Mouse (Mus musculus) heart, embryonic 15.5 days (tissue): ENCODE measurements at regions not wholly inside any gene's neighbourhood (a gene's known extent, or its start where the extent isn't known, plus 50 kb on each side); places are given as distances from the start of the nearest gene placed in this dataset. TPM values are rescaled to one million over a fixed set of nuclear protein-coding genes. Genes with fewer than 3 reads are reported as not detected.

Experiments
- ATAC-seq: fragments of 200-750 bp; cut with Nextera tagmentation; replicated peaks from 2 replicates; pipeline ENCODE4 v1.8.0; 2017; ENCODE audit warnings: low read depth, moderate TSS enrichment; ENCODE audit not compliant: insufficient number of reproducible peaks, insufficient read depth, low FRiP score
- H3K27ac ChIP-seq: fragments of 300-500 bp; sonication (generic); 2 replicates; pipeline ENCODE4 v1.5.1; 2015; ENCODE audit warnings: mild to moderate bottlenecking, inconsistent platforms
- H3K27me3 ChIP-seq: fragments of 300-500 bp; sonication (generic); 2 replicates; pipeline ENCODE4 v1.6.1; 2015; ENCODE audit warnings: inconsistent platforms
- H3K36me3 ChIP-seq: fragments of 300-500 bp; sonication (generic); 2 replicates; pipeline ENCODE4 v1.6.1; 2015; ENCODE audit warnings: mild to moderate bottlenecking, inconsistent platforms
- H3K4me1 ChIP-seq: fragments of 300-500 bp; sonication (generic); replicated peaks from 2 replicates; pipeline ENCODE4 v1.6.1; 2015; ENCODE audit warnings: inconsistent platforms
- H3K4me2 ChIP-seq: fragments of 300-500 bp; sonication (generic); 2 replicates; pipeline ENCODE4 v1.6.1; 2015; ENCODE audit warnings: inconsistent platforms, mild to moderate bottlenecking, moderate library complexity
- H3K4me3 ChIP-seq: fragments of 300-500 bp; sonication (generic); 2 replicates; pipeline ENCODE4 v1.5.1; 2015; ENCODE audit warnings: mild to moderate bottlenecking, inconsistent platforms
- H3K9ac ChIP-seq: fragments of 300-500 bp; sonication (generic); 2 replicates; pipeline ENCODE4 v1.6.1; 2015; ENCODE audit warnings: mild to moderate bottlenecking, inconsistent platforms
- H3K9me3 ChIP-seq: fragments of 300-500 bp; sonication (generic); replicated peaks from 2 replicates; pipeline ENCODE4 v1.6.1; 2016; ENCODE audit warnings: inconsistent platforms
- WGBS: fragments of 180-500 bp; shearing (Covaris S2); methylation state at CpG from one replicate; pipeline ENCODE4 v1.1.7; 2015; ENCODE audit warnings: mixed read lengths; 5-methylcytosine and 5-hydroxymethylcytosine counted together
- microRNA-seq: library from miRNA; unstranded; fragments of <30 nt; microRNA quantifications from one replicate; pipeline ENCODE4, GENCODE M21; 2016

- ATAC-seq, result no peak
- Histone ChIP-seq H3K27ac (no peak overlapping the region), H3K4me2 (no peak overlapping the region), H3K36me3 (no peaks in the 10 kb centered on the region), H3K9me3 (no peaks in the 10 kb centered on the region), H3K9ac (no peak overlapping the region), H3K4me3 (no peak overlapping the region), H3K27me3 (no peaks in the 10 kb centered on the region), H3K4me1 (no peaks in the 10 kb centered on the region)
- WGBS, result 69% methylated on average over 4 of the region's 4 CpGs
Measured at GRCm38 (mm10) chr3:17865112-17865511, 83.1 kb upstream of the Cypt12 start.

- no peak overlapping the region for H3K27ac ChIP-seq
- no peak overlapping the region for H3K4me3 ChIP-seq
- no peak for ATAC-seq
- no peaks in the 10 kb centered on the region for H3K4me1 ChIP-seq
- no peak overlapping the region for H3K9ac ChIP-seq
- no peaks in the 10 kb centered on the region for H3K36me3 ChIP-seq
- no peaks in the 10 kb centered on the region for H3K9me3 ChIP-seq
- no peaks in the 10 kb centered on the region for H3K27me3 ChIP-seq
- 42% methylated on average over 4 of the region's 4 CpGs for WGBS
- no peak overlapping the region for H3K4me2 ChIP-seq
Measured at GRCm38 (mm10) chr3:17870895-17871482, 77.2 kb upstream of the Cypt12 start.

- H3K36me3 ChIP-seq, result no peaks in the 10 kb centered on the region
- H3K9me3 ChIP-seq, result no peaks in the 10 kb centered on the region
- no peaks in the 10 kb centered on the region for H3K27me3 ChIP-seq
- H3K4me1 ChIP-seq, result no peaks in the 10 kb centered on the region
- ATAC-seq, result no peak
- 15% methylated on average over 2 of the region's 2 CpGs for WGBS
- no peak overlapping the region for H3K4me3 ChIP-seq
- H3K27ac ChIP-seq, result no peak overlapping the region
- no peak overlapping the region for H3K9ac ChIP-seq
- H3K4me2 ChIP-seq, result no peak overlapping the region
Measured at GRCm38 (mm10) chr3:17895869-17896268, 52.3 kb upstream of the Cypt12 start.

GRCm38 (mm10) chr3:17896756-17897155 lies 51.5 kb upstream of the Cypt12 start:
- no peaks in the 10 kb centered on the region for H3K27me3 ChIP-seq
- no peaks in the 10 kb centered on the region for H3K4me1 ChIP-seq
- no peak overlapping the region for H3K4me2 ChIP-seq
- H3K9me3 ChIP-seq, result no peaks in the 10 kb centered on the region
- H3K9ac ChIP-seq, result no peak overlapping the region
- WGBS, result 83% methylated on average over 4 of the region's 4 CpGs
- no peaks in the 10 kb centered on the region for H3K36me3 ChIP-seq
- no peak for ATAC-seq
- H3K4me3 ChIP-seq, result no peak overlapping the region
- H3K27ac ChIP-seq, result no peak overlapping the region

Small RNA genes lying in the stretch of these regions (microRNA-seq; reads per million reads assigned to microRNA genes)
- gene Mir124a-2, result not detected
